In genomic region chr16:92104951-92105350, GRCm38 (mm10) we compare ENCODE assay signal across 12 mouse cellular contexts. TPM values are rescaled to one million over a fixed set of nuclear protein-coding genes. Genes with fewer than 3 reads are reported as not detected.
"Had no signal": no experiment of that assay in that cellular context is flagged by ENCODE, and none has a peak within 500 bp of the region (broad histone marks: within the 10 kb centered on the region; RNA-seq: fewer than 3 reads in every experiment).

No protein-coding gene starts in this region.

- H3K9me3 ChIP-seq: limb, embryonic 12.5 days; liver, embryonic 13.5 days; lung, embryonic 15.5 days; megakaryocyte, embryonic 14.5 days; midbrain, embryonic 13.5 days; neural tube, embryonic 12.5 days; stomach, embryonic 15.5 days had no signal

- H3K27me3 ChIP-seq: liver, embryonic 13.5 days; lung, embryonic 15.5 days; megakaryocyte, embryonic 14.5 days; midbrain, embryonic 13.5 days; neural tube, embryonic 12.5 days; stomach, embryonic 15.5 days had no signal

- H3K4me1 ChIP-seq: liver, embryonic 13.5 days had no signal

- DNase-seq: liver; liver, embryonic 13.5 days; liver, postnatal 0 days; lung, postnatal 14 days; thymus, postnatal 4 days had no signal

- H3K4me3 ChIP-seq: limb, embryonic 12.5 days; liver, embryonic 13.5 days; lung, embryonic 15.5 days; megakaryocyte, embryonic 14.5 days; midbrain, embryonic 13.5 days; neural tube, embryonic 12.5 days; stomach, embryonic 15.5 days had no signal

- H3K9ac ChIP-seq: limb, embryonic 12.5 days; liver, embryonic 13.5 days; liver, postnatal 0 days; lung, embryonic 15.5 days; midbrain, embryonic 13.5 days; neural tube, embryonic 12.5 days; stomach, embryonic 15.5 days had no signal

- H3K4me2 ChIP-seq: limb, embryonic 12.5 days; liver, embryonic 13.5 days; lung, embryonic 15.5 days; midbrain, embryonic 13.5 days; neural tube, embryonic 12.5 days; stomach, embryonic 15.5 days had no signal

- ATAC-seq: liver, postnatal 0 days; midbrain, embryonic 13.5 days had no signal

- H3K27ac ChIP-seq: limb, embryonic 12.5 days; liver, embryonic 13.5 days; lung, embryonic 15.5 days; macrophage; midbrain, embryonic 13.5 days; neural tube, embryonic 12.5 days; stomach, embryonic 15.5 days had no signal

RNA-seq across cellular contexts. Expression of gene Gm49711, which starts 46.8 kb away (rescaled TPM):
- polyA plus RNA-seq: limb, embryonic 12.5 days; liver, embryonic 13.5 days; liver, postnatal 0 days; lung, embryonic 15.5 days; macrophage; stomach, embryonic 15.5 days had no signal
